9 mouse cellular contexts compared by ENCODE assay signal in the genomic region with DNA sequence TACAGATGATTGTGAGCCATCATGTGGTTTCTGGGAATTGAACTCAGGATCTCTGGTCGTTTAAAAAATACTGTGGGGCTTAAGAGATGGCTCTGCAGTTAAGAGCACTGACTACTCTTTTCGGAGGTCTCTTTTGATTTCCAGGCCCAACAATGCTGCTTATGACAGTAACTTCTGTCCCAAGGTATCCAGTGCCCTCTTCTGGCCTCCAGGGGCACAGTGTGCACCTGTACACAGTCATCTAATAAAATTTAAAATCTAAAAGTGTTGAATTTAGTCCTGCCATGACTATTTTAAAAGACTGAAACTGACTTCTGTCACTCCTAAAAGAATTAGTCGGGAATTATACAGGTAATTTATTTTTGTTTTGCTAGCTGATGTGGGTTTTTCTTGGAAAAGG. TPM values are rescaled to one million over a fixed set of nuclear protein-coding genes. Genes with fewer than 3 reads are reported as not detected.
DNase-seq lines count a peak whose midpoint lies in the region; ATAC-seq and TF ChIP-seq lines count a peak whose summit lies in the region.
"Had no signal": no experiment of that assay in that cellular context is flagged by ENCODE, and none has a peak within 500 bp of the region (broad histone marks: within the 10 kb centered on the region; RNA-seq: fewer than 3 reads in every experiment).

No protein-coding gene starts in this region.

- 0 out of 2 replicates have a peak overlapping the region, but pooled peaks have one; percentile 73 for H3K9ac ChIP-seq in embryonic facial prominence, embryonic 14.5 days (ENCODE audit: low read depth, low read length)

- H3K27ac ChIP-seq in kidney, adult 2 months (ENCODE audit: insufficient read depth, low read depth, low read length) = no peak overlapping the region
- no peak overlapping the region for H3K27ac ChIP-seq in embryonic facial prominence, embryonic 14.5 days (replicated peaks; ENCODE audit: low read depth, low read length)

- H3K27me3 ChIP-seq in kidney, adult 2 months (replicated peaks; ENCODE audit: control insufficient read depth, insufficient read depth, low read length) = no peaks in the 10 kb centered on the region
- no peaks in the 10 kb centered on the region for H3K27me3 ChIP-seq in E14TG2a.4 (ENCODE audit: insufficient read depth, low read length)
- H3K27me3 ChIP-seq in embryonic facial prominence, embryonic 14.5 days (replicated peaks; ENCODE audit: control insufficient read depth, insufficient read depth, low read length) = no peaks in the 10 kb centered on the region

- WGBS in kidney, adult 2 months = 35% methylated on average over 3 of the region's 3 CpGs
- 46% methylated on average over 3 of the region's 3 CpGs for WGBS in embryonic facial prominence, embryonic 14.5 days

- TF ChIP-seq POLR2A in kidney, adult 2 months (IDR thresholded peaks at IDR 0.05; ENCODE audit: low read depth, low read length) = no peak

- no peak overlapping the region for H3K4me2 ChIP-seq in embryonic facial prominence, embryonic 14.5 days (ENCODE audit: low read depth, low read length)

- H3K4me1 ChIP-seq in kidney, adult 2 months (ENCODE audit: control insufficient read depth, insufficient read depth, low read length) = no peaks in the 10 kb centered on the region; the same call in 1 of the 2 replicates
- H3K4me1 ChIP-seq in E14TG2a.4 (replicated peaks; ENCODE audit: low read depth, low read length) = peaks cover 12% of the 10 kb centered on the region; the same call in 1 of the 2 replicates
- 0 out of 2 replicates have a peak, but pooled peaks cover 4% of the 10 kb centered on the region for H3K4me1 ChIP-seq in embryonic facial prominence, embryonic 14.5 days (ENCODE audit: control insufficient read depth, insufficient read depth, low read length)

- DNase-seq in kidney, adult 2 months = no peak
- DNase-seq in kidney, adult 8-10 months = no peak
- no peak for DNase-seq in embryonic facial prominence, embryonic 14.5 days (ENCODE audit: low spot score)
- DNase-seq in right cerebral cortex, postnatal 36 days (ENCODE audit: low spot score in 2 of 2) = no peak
- DNase-seq in left cerebral cortex, adult 11 months (ENCODE audit: low spot score) = no peak

- no peak overlapping the region for H3K4me3 ChIP-seq in kidney, adult 2 months (ENCODE audit: insufficient read depth, low read depth, low read length)
- H3K4me3 ChIP-seq in E14TG2a.4 (replicated peaks; ENCODE audit: low read length) = peak overlapping the region; percentile 93; the same call in 1 of the 2 replicates
- peak overlapping the region; percentile 71; the same call in 1 of the 2 replicates for H3K4me3 ChIP-seq in embryonic facial prominence, embryonic 14.5 days (ENCODE audit: low read depth, low read length)

- peaks cover 25% of the 10 kb centered on the region for H3K9me3 ChIP-seq in E14TG2a.4 (ENCODE audit: low read length)
- H3K9me3 ChIP-seq in embryonic facial prominence, embryonic 14.5 days (ENCODE audit: control insufficient read depth, low read length) = no peaks in the 10 kb centered on the region

- TF ChIP-seq CTCF in kidney, adult 2 months (conservative IDR thresholded peaks at IDR 0.05; ENCODE audit: insufficient read depth, insufficient read length, low read depth, low read length) = 0 out of 2 replicates have a peak, but pooled peaks have one; percentile 30
- no peak; the same call in 1 of the 2 replicates for TF ChIP-seq CTCF in E14TG2a.4 (conservative IDR thresholded peaks at IDR 0.05; ENCODE audit: low read length)

- H3K36me3 ChIP-seq in kidney, adult 2 months (ENCODE audit: control insufficient read depth, insufficient read depth, low read length) = no peaks in the 10 kb centered on the region
- peaks cover 3% of the 10 kb centered on the region; the same call in 1 of the 2 replicates for H3K36me3 ChIP-seq in E14TG2a.4 (ENCODE audit: insufficient read depth, low read length)
- no peaks in the 10 kb centered on the region for H3K36me3 ChIP-seq in embryonic facial prominence, embryonic 14.5 days (ENCODE audit: control insufficient read depth, insufficient read depth, low read length)

- no peak for ATAC-seq in embryonic facial prominence, embryonic 14.5 days (ENCODE audit: low read depth)
- peak; percentile 53 for ATAC-seq in megakaryocyte-erythroid progenitor cell, adult 5-6 weeks (replicated peaks; ENCODE audit: low FRiP score, low TSS enrichment, poor library complexity, severe bottlenecking)
- ATAC-seq in activated CD4-positive, CD25-positive, alpha-beta regulatory T cell, adult 4 months = no peak

RNA-seq across cellular contexts. Expression of a gene that starts 0.9 kb away (rescaled TPM):
- polyA plus RNA-seq in kidney, adult 2 months (2012; rRNA removed) = 29.5 and 35.0 TPM in 2 replicates
- 11.5 and 14.5 TPM in 2 replicates for polyA plus RNA-seq in embryonic facial prominence, embryonic 14.5 days (2014; fragmentation: Nextera tagmentation; extraction: Ambion mirVana)
- total RNA-seq in megakaryocyte-erythroid progenitor cell, adult 5-6 weeks (2014; fragmentation: Nextera tagmentation) = 15.5 and 17.8 TPM in 2 replicates
- total RNA-seq in megakaryocyte-erythroid progenitor cell, adult 5-6 weeks (2017) = 4.3 and 9.2 TPM in 2 replicates
- 10 to 100 TPM; 25.8 to 38.1 TPM for polyA plus RNA-seq in activated CD4-positive, CD25-positive, alpha-beta regulatory T cell, adult 4 months (2017; shearing (Covaris generic))

RNA-seq across cellular contexts. Expression of a gene that starts 23.2 kb away (rescaled TPM):
- not detected in 2 replicates for polyA plus RNA-seq in kidney, adult 2 months (2012; rRNA removed)
- 0.54 and 0.81 TPM in 2 replicates for polyA plus RNA-seq in embryonic facial prominence, embryonic 14.5 days (2014; fragmentation: Nextera tagmentation; extraction: Ambion mirVana)
- 3.7 TPM in 1 of 2 replicates, not detected in the other for total RNA-seq in megakaryocyte-erythroid progenitor cell, adult 5-6 weeks (2014; fragmentation: Nextera tagmentation)
- total RNA-seq in megakaryocyte-erythroid progenitor cell, adult 5-6 weeks (2017) = 0.34 TPM in 1 of 2 replicates, not detected in the other
- 1 to 10 TPM; 1.2 to 1.5 TPM for polyA plus RNA-seq in activated CD4-positive, CD25-positive, alpha-beta regulatory T cell, adult 4 months (2017; shearing (Covaris generic))
- total RNA-seq: liver, adult 2 months had no signal
- polyA plus RNA-seq: liver, adult 2 months had no signal
